Mouse (Mus musculus): ENCODE results near the gene Myh3. TPM values are rescaled to one million over a fixed set of nuclear protein-coding genes. Genes with fewer than 3 reads are reported as not detected.
A peak's percentile ranks its signal among the peaks of the same experiment; 100 is the strongest.

Gene Myh3
- polyA plus RNA-seq, 1 experiment from 2014 or later: 13.4 TPM

DNA sequence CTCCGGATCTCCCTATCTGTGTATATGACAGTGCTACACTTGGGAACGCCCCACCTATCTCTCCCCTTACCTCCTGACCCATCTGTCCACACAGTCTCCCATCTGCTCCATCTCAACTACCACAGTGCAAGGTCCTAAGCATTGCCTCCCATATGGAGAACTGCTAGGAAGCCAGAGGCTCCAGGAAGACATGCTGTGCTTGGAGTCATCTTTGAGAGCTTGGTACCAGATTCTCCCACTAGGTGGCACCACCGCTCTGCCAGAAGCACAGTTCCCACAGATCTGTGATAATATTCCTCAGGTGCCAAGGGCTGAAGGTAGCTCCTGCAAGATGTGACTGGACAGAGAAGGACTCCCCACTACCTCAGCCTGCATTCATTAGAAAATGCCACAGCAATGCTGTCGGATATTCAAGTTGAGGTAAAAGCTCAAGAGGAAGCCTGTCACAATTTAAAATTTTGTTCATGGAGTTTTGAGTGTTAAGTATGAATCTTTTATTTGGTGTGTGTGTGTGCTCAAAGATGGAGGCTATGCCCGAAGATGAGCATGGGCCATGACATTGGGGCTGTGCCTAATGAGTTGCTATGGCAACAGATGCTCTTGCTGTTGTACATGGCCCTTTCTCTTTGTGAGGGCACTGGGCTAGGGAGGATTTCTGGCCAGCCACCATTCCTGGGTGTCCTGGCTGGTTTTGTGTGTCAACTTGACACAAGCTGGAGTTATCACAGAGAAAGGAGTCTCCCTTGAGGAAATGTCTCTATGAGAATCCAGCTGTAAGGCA lies 32.3 kb downstream of the Myh3 start:
- no peak overlapping the region for H3K27ac ChIP-seq (replicated peaks)
- H3K9ac ChIP-seq (replicated peaks): no peak overlapping the region
- no peaks in the 10 kb centered on the region for H3K36me3 ChIP-seq
- no peak overlapping the region for H3K4me3 ChIP-seq (replicated peaks)
- H3K9me3 ChIP-seq (replicated peaks): no peaks in the 10 kb centered on the region
- H3K4me2 ChIP-seq: no peak overlapping the region
- peak; percentile 55; the same call in 1 of the 2 replicates for ATAC-seq (ENCODE audit: low FRiP score)
- H3K27me3 ChIP-seq (replicated peaks): no peaks in the 10 kb centered on the region
- H3K4me1 ChIP-seq: no peaks in the 10 kb centered on the region
- 33% methylated on average over 5 of the region's 5 CpGs for WGBS

DNA sequence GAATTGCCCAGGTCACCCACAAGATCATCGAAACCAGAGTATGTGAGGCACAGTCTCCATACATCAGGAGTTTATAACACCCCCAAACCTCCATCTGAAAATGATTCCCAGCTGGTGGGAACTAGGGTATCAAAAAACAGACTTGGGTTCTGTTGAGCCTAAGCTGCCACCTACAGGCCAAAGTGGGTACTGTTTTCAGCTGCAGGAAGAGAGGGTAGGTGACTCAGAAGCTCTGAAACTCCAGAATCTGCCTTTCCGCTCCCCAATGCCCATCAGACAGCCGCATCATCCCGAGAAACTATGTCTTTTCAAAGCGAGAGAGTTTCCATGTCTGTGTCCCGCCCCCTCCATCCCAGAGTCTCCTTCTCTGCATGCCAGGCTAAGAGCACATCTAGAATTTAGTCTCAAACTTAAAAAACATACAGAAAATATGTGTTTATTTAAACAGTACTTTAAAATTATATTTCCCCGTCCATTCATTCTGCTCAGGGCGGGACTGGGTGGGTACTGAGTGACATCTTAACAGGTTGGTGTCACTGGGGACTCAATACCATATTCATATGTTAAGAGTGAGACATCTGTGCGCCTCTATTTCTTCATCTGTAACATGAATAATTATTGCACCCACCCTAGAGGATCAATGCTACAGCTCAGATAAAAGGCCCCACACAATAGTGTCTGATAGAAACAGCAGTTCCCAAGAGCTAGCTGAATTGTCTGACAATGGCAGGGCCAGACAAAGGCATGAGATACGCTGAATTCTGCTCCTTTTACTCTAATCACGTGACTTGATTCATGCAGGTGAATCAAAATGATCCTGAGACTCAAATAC lies 34.1 kb downstream of the Myh3 start:
- Histone ChIP-seq H3K36me3 (no peaks in the 10 kb centered on the region), H3K4me3 (replicated peaks) (no peak overlapping the region), H3K27ac (replicated peaks) (no peak overlapping the region), H3K4me2 (no peak overlapping the region), H3K4me1 (no peaks in the 10 kb centered on the region), H3K27me3 (replicated peaks) (no peaks in the 10 kb centered on the region), H3K9ac (replicated peaks) (no peak overlapping the region), H3K9me3 (replicated peaks) (no peaks in the 10 kb centered on the region)
- WGBS: 32% methylated on average over 11 of the region's 11 CpGs
- ATAC-seq (ENCODE audit: low FRiP score): no peak

DNA sequence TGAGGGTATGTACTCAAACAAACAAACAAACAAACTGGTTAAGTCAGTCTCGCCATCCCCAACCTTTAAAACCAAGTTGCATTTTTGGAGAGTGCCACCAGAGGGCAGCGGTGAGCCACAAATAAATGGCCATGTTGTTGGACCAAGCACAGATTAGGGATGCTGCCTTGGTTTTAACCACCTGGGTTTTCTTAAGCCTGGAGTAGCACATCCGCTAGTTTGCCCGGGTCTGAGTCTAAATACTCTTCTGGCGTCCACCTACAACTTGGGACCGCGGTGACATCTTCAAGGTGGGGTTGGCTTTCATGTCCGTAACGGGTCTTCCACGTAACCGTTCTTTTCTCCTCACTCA lies 34.7 kb downstream of the Myh3 start:
- Histone ChIP-seq H3K9me3 (replicated peaks) (no peaks in the 10 kb centered on the region), H3K36me3 (no peaks in the 10 kb centered on the region), H3K4me3 (replicated peaks) (no peak overlapping the region), H3K27ac (replicated peaks) (no peak overlapping the region), H3K9ac (replicated peaks) (no peak overlapping the region), H3K4me2 (no peak overlapping the region), H3K4me1 (no peaks in the 10 kb centered on the region), H3K27me3 (replicated peaks) (no peaks in the 10 kb centered on the region)
- no peak for ATAC-seq (ENCODE audit: low FRiP score)
- 39% methylated on average over 11 of the region's 11 CpGs for WGBS

DNA sequence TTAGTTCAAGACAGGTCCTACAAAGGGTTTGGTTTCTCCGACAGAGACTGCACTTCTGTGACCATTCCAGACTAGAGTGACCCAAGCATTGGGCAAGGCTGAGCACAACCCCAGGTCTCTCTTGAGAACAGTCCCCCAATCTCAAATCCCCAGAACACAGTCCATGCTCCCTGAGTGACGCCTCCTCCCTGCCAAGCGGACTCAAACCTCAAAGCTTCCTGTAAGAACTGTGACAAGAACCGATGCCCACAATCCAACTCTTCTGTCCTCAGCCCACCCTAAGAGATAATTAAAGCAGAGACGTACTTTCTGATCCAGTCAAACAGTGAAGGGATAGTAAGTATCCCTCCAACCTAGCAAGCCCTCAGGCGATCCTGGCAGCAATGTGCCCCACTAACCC lies 35.3 kb downstream of the Myh3 start:
- no peak overlapping the region for H3K27ac ChIP-seq (replicated peaks)
- WGBS: 96% methylated on average over 6 of the region's 6 CpGs
- no peak overlapping the region for H3K9ac ChIP-seq (replicated peaks)
- H3K4me2 ChIP-seq: no peak overlapping the region
- no peaks in the 10 kb centered on the region for H3K27me3 ChIP-seq (replicated peaks)
- H3K9me3 ChIP-seq (replicated peaks): no peaks in the 10 kb centered on the region
- H3K4me3 ChIP-seq (replicated peaks): no peak overlapping the region
- no peaks in the 10 kb centered on the region for H3K36me3 ChIP-seq
- H3K4me1 ChIP-seq: no peaks in the 10 kb centered on the region
- ATAC-seq (ENCODE audit: low FRiP score): no peak

DNA sequence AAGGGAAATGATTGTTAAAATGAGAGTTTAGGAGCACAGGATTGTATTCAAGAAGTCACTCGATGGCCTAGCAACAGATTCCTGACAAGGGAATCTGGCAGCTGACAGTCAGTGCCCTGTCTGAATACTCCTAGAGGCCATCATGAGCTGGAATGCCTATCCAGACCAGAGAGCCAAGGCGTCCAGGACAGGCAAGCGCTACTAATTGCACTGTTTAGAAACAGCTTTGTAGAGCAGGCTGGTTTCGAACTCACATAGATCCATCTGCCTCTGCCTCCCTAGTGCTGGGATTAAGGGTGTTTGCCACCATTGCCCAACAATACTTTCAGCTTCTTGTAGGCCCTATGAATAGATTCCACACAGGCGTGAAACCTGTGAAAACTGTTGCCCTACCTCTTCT lies 36.2 kb downstream of the Myh3 start:
- ATAC-seq (ENCODE audit: low FRiP score): no peak
- H3K4me3 ChIP-seq (replicated peaks): no peak overlapping the region
- no peaks in the 10 kb centered on the region for H3K36me3 ChIP-seq
- no peaks in the 10 kb centered on the region for H3K27me3 ChIP-seq (replicated peaks)
- no peak overlapping the region for H3K27ac ChIP-seq (replicated peaks)
- no peak overlapping the region for H3K9ac ChIP-seq (replicated peaks)
- no peaks in the 10 kb centered on the region for H3K9me3 ChIP-seq (replicated peaks)
- no peaks in the 10 kb centered on the region for H3K4me1 ChIP-seq
- no peak overlapping the region for H3K4me2 ChIP-seq
- 93% methylated on average over 5 of the region's 5 CpGs for WGBS

DNA sequence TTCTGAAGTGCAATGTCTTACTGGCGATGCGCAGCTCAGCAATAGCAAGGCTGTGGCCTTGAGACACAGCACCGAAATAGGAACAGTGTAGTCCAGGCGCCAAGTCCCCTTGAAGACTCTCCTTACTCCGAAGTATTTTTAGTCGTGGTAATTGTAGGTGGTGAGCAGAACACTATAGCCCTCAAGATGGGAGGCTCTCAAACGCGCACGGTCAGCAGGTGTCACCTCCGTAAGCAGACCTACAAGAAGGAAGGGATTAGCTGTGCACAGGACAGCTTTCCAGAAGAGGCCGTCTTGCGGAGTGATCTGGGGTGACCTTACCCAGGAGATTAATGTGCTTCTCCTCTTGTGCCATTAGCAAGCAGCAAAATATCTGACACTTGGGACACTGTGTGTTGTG lies 36.8 kb downstream of the Myh3 start:
- Histone ChIP-seq H3K4me3 (replicated peaks) (no peak overlapping the region), H3K27me3 (replicated peaks) (no peaks in the 10 kb centered on the region), H3K27ac (replicated peaks) (no peak overlapping the region), H3K36me3 (no peaks in the 10 kb centered on the region), H3K4me2 (no peak overlapping the region), H3K9me3 (replicated peaks) (no peaks in the 10 kb centered on the region), H3K9ac (replicated peaks) (no peak overlapping the region), H3K4me1 (peaks cover 4% of the 10 kb centered on the region; the same call in 1 of the 2 replicates)
- ATAC-seq (ENCODE audit: low FRiP score): no peak
- 93% methylated on average over 12 of the region's 12 CpGs for WGBS

DNA sequence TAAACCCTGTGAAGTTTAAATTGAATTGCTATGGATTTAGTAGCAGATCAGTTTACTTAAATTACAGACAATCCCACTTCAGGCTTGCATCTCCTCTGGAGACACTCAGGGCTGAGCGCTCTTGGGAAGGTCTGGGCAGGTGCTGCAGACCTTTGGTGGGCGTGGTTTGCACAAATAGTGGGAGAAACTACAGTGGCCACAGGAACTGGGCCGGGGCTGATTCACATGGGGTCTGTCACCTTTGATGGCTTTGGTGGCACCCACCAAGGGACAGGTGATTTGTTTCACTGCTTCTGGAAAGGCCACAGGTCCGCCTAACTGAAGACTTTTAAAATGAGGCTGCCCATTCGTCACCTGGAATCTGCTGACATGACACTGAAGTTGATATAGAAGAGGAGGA lies 38.6 kb downstream of the Myh3 start:
- Histone ChIP-seq H3K27ac (replicated peaks) (no peak overlapping the region), H3K9ac (replicated peaks) (no peak overlapping the region), H3K4me1 (peaks cover 8% of the 10 kb centered on the region; the same call in 1 of the 2 replicates), H3K4me3 (replicated peaks) (no peak overlapping the region), H3K4me2 (no peak overlapping the region), H3K9me3 (replicated peaks) (no peaks in the 10 kb centered on the region), H3K36me3 (no peaks in the 10 kb centered on the region), H3K27me3 (replicated peaks) (no peaks in the 10 kb centered on the region)
- 84% methylated on average over 5 of the region's 5 CpGs for WGBS
- ATAC-seq (ENCODE audit: low FRiP score): no peak

DNA sequence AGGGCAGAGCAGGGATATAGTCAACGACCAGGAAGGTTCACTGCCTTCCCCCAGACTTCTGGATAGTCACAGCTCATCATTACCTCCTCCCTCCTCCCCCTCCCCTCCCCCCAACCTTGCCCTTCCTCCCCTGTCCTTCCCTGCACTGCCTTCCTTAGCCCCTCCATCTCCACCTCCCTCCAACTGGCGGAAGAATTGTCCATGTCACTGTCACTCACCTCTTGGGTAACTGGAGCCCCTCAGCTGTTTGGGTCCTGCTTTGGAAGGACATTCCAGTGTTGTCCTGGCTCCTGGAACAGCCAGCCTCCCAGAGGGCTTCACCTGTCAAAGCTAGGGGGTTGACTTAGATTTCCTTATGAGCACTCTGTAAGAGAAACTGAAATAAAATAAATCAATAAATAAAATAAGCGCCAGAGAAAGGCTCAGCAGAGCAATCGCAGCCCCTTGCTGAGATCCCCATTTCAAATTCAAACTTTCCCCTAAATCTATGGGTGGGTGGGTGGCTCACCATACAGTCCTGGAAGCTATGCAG lies 41.5 kb downstream of the Myh3 start:
- Histone ChIP-seq H3K4me1 (peaks cover 10% of the 10 kb centered on the region; the same call in 1 of the 2 replicates), H3K9me3 (replicated peaks) (no peaks in the 10 kb centered on the region), H3K27me3 (replicated peaks) (no peaks in the 10 kb centered on the region), H3K27ac (replicated peaks) (no peak overlapping the region), H3K4me3 (replicated peaks) (no peak overlapping the region), H3K9ac (replicated peaks) (no peak overlapping the region), H3K4me2 (no peak overlapping the region), H3K36me3 (no peaks in the 10 kb centered on the region)
- ATAC-seq (ENCODE audit: low FRiP score): no peak
- WGBS: 55% methylated on average over 4 of the region's 4 CpGs

DNA sequence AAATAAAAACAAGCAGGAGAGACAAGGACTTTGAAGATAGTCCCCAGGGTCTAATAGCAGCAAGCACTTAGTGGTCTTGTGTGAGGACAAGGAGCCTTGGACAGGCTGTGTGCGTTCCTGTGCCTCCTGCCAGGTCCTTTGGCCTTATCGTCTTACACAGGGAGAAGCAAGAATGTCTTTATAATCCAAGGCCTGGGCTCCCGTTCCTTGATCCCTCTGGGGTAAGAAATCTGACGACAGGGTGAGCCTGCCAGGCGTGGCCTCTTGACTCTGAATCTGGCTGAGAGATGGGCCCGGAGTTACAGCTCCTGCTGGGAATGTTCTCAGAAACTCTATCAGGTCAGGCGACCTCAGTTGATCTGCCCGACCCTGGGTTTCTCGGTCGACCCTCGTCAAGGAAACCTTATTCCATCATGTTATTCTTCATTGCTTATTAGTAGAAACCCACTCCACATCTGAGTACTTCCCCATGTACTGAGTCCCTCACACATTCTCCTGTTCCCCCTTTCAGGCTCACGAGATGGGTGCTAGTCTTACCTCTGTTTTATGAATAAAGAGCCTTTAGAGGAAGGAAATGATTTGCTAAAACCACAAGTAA lies 42.7 kb downstream of the Myh3 start:
- Histone ChIP-seq H3K9me3 (replicated peaks) (no peaks in the 10 kb centered on the region), H3K36me3 (no peaks in the 10 kb centered on the region), H3K4me3 (replicated peaks) (no peak overlapping the region), H3K4me1 (peaks cover 19% of the 10 kb centered on the region), H3K27ac (replicated peaks) (no peak overlapping the region), H3K27me3 (replicated peaks) (no peaks in the 10 kb centered on the region), H3K9ac (replicated peaks) (no peak overlapping the region), H3K4me2 (no peak overlapping the region)
- ATAC-seq (ENCODE audit: low FRiP score): no peak
- WGBS: 72% methylated on average over 12 of the region's 12 CpGs

DNA sequence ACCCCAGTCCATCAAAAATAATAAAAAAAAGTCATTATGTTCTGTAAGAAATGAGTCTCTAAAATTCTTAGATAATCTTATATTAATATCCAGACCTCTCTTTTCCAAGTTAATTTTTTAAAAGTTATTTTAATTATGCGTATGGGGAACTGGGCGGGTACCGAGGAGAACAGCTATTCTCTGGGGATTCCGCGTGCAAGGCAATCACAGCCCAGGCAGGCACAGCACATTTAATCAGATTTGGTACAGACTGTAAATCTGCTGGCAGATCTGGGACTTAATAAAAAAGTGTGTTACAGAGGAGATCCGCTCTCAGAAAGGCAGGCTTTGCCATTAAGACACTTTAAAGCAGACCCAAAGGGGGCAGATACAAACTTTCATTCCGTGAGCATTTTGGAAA lies 46.8 kb downstream of the Myh3 start:
- ATAC-seq (ENCODE audit: low FRiP score): no peak
- Histone ChIP-seq H3K4me3 (replicated peaks) (no peak overlapping the region), H3K27me3 (replicated peaks) (no peaks in the 10 kb centered on the region), H3K27ac (replicated peaks) (no peak overlapping the region), H3K4me1 (peaks cover 14% of the 10 kb centered on the region), H3K36me3 (no peaks in the 10 kb centered on the region), H3K9ac (replicated peaks) (no peak overlapping the region), H3K4me2 (peak overlapping the region; percentile 9), H3K9me3 (replicated peaks) (no peaks in the 10 kb centered on the region)
- WGBS: 28% methylated on average over 7 of the region's 7 CpGs

DNA sequence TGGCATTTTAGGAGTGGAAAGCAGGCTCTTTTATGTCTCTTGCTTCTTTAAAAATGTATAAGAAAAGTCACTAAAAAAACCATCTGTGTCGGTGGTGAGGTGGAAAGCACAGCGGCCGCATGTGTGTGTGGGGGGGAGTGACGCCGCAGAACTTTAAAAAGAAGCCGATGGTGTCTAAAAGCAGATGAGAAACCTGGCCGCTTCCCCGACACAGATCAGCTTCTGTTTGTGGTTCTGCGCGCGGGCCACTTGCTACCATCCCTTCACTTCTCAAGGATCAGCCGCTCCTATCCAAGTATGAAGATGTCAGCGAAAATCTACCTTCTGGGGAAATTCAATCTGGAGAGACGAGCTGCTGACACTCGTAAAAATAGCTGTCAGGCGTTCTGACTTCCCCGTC lies 47.3 kb downstream of the Myh3 start:
- peak overlapping the region; percentile 9 for H3K4me2 ChIP-seq
- no peak overlapping the region for H3K4me3 ChIP-seq (replicated peaks)
- no peak overlapping the region for H3K27ac ChIP-seq (replicated peaks)
- no peaks in the 10 kb centered on the region for H3K36me3 ChIP-seq
- ATAC-seq (ENCODE audit: low FRiP score): no peak
- 36% methylated on average over 17 of the region's 17 CpGs for WGBS
- H3K9me3 ChIP-seq (replicated peaks): no peaks in the 10 kb centered on the region
- H3K4me1 ChIP-seq: peaks cover 11% of the 10 kb centered on the region
- no peaks in the 10 kb centered on the region for H3K27me3 ChIP-seq (replicated peaks)
- no peak overlapping the region for H3K9ac ChIP-seq (replicated peaks)
